Mouse (Mus musculus): ENCODE results near the gene Pcolce2.
"Not testable (repeated sequence)": the region's sequence is repeated elsewhere in the genome, so short reads cannot be mapped to it uniquely, and the experiment has no call there.

The Pcolce2 gene

DNA sequence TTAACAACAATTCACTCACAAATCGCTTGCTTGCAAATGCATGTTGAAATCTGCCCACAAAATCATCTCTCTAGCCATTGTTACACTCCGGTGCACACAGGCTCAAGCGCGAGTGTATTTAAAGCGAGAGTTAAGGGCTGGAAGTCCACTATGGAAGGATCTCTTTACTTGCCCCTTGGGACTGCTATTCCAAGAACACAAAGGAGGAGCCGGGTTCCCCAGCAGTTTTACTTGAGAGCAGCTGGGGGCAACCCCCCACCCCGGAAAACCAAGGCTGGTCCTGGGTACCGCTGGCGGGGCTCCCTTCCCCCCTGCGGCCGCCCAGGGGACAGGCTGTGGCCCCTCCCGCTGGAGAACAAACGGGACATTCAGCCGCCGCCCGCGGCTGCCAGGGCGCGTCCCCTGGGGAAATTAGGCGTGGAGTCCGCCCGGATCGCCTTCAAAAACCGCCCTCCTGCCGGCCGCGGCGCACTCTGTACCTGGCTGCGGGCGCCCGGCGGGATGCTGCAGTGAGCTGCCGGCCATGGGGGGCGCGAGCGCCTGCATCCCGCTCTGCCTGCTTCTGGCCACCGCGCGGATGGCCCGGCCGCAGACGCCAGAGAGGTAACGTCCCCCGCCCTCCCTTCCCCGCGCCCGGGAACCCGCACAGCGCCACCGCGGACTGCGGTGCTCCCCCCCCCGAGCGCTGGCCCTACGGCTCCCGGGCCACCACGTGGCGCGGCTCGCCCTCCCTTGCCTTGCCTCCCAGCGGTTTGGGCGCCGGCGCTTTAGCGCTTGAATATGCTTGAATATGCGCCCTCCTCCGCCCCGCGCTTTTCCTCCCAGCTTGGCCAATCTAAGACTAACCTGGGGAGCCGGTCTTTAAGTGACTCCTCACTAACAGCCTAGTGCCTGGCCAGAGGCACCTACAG lies at the start of gene Pcolce2:
Gene Pcolce2 (plus strand): TSS at position 331 of the 911 bp plus-strand sequence.
- DNase-seq (ENCODE audit: low spot score), result peak; percentile 79

GRCm38 (mm10) chr9:95588070-95588469 lies 49.3 kb upstream of the Pcolce2 start:
- no peak for DNase-seq (ENCODE audit: low spot score)

DNA sequence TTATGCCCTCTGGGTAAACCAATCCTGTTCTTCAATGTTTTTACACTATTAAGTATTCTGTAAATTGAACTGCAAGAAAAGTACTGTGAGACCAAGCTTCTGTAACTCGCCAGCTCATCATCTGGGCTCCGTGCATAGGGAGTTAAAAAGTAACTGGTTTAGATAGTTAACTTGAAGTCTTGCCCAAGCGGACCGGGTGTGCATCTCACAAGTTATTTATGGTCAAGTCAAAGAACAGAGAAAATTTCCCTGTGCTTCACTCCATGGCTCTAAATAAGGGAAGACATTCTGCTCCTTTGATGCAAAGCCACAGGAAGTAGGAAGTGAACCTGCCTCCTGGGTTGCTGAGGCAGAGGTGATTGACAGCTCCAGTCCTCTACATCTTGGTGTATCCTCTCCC lies 43.1 kb upstream of the Pcolce2 start:
- DNase-seq (ENCODE audit: low spot score), result no peak

GRCm38 (mm10) chr9:95597466-95598178 lies 39.8 kb upstream of the Pcolce2 start:
- DNase-seq (ENCODE audit: low spot score), result no peak

DNA sequence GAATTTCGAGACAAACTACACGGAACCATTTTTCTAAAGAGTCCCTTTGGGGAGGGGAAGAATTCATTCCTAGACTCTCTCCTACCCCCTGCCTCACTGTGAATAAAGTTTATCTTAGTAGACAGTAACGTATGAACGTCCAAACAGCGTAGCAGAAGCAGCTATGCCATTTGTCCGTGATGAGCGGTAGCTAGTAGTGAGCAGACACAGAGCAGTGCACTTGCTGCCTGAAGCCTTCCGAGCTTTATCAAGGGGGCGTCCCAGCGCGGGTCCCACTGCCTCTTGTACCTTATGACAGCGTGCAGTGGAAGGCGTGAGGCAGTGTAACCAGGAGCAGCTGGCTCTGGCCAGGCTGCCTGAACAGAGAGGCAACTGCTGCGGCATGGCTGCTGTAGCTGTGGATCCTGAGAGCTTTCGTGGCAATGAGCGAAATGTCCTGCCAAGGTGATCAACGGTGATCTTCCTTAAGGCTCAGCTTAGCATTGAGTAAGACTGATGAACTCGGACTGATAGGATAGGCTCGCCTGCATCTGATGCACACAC lies 39.2 kb upstream of the Pcolce2 start:
- peak; percentile 20 for DNase-seq (ENCODE audit: low spot score)

DNA sequence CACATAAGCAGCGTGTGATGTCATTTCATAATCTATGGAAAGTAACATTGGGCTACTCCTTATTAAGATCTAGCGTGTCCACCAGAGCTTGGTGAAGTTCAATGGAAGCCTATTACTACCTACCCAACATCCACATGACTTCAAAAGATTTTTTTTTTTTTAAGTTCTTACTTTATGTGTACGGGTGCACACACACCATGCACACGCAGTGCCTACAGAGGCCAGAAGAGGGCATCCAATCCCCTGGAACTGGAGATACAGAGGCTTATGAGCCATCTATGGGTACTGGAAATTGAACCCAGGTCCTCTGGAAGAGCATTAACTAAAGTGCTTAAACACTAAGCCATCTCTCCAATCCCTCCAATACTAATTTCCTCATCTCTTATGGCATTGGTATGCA lies 38.0 kb upstream of the Pcolce2 start:
- peak; percentile 17 for DNase-seq (ENCODE audit: low spot score)

DNA sequence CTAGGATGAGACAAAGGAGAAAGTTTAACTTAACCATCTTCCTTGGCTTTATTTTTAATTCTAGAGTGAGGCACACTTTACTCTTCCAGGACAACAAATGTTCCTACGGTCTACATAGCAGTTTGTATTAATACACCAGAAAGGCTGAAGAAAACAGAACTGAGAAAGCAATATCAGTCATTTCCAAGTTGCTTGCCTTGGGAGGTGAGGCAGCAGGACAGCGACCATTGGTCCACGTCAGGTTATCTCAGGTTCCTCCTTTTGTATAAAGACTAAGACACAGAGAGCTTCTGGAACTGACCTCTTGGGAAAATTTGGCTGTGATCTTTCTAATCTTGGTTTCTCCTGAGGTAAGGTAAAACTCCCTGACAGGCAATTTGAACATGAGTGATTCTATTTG lies 34.6 kb upstream of the Pcolce2 start:
- DNase-seq (ENCODE audit: low spot score), result no peak

GRCm38 (mm10) chr9:95603316-95603715 lies 34.1 kb upstream of the Pcolce2 start:
- DNase-seq (ENCODE audit: low spot score), result no peak

GRCm38 (mm10) chr9:95607196-95607595 lies 30.2 kb upstream of the Pcolce2 start:
- no peak for DNase-seq (ENCODE audit: low spot score)

DNA sequence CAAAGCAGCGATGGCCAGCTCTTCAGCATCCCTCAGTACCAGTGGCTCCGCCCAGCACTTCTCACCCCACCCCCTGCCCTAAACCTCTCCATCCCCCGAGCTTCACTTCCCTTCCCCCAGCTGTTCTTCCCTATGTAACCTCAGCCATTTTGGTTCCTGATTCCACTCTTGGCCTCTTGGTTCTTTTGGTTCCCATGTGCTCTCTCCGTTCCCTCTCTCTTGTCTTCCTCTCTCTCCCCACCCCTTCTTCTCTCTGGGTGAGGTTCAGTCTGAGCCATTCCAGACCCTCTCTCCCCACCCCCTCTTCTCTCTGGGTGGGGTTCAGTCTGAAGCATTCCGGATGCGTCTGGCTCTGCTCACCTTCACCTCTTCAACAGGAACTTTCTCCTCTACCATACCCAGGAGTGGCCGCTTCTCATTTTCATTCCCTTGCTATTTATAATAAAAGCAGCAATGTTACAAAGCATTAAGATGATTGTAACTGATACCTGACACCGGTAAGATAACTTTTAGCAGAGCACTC lies 25.1 kb upstream of the Pcolce2 start:
- DNase-seq (ENCODE audit: low spot score), result no peak

DNA sequence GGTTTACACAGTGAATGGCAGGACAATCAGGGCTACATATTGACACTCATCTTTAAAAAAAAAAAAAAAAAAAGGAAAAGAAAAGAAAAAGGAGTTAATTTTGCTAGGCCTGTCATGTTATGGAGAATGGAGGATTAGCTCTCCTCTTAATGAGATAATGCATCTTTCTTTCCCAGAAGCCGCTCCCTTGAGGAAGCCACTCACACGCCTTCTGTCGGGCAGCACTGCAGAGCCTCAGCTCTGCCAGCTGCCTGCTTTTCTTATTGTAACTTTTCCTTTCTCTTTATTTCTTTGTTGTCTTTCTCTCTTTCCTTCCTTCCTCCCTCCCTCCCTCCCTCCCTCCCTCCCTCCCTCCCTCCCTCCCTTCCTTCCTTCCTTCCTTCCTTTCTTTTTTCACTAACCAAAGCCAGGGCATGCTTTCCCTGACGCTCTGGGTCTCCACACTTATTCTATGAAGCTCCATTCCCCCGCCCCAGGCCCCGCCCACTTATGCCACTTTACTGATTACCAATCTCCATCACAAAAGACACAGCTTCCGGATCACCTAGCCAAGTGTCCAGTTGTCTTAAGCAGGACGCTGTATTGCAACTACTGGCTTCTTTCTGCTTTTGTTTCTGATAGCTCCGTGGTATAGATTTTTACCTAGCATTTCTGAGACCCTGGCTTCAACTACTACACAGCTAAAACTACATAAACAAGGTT lies 23.8 kb upstream of the Pcolce2 start:
- peak; percentile 44 for DNase-seq (ENCODE audit: low spot score)

DNA sequence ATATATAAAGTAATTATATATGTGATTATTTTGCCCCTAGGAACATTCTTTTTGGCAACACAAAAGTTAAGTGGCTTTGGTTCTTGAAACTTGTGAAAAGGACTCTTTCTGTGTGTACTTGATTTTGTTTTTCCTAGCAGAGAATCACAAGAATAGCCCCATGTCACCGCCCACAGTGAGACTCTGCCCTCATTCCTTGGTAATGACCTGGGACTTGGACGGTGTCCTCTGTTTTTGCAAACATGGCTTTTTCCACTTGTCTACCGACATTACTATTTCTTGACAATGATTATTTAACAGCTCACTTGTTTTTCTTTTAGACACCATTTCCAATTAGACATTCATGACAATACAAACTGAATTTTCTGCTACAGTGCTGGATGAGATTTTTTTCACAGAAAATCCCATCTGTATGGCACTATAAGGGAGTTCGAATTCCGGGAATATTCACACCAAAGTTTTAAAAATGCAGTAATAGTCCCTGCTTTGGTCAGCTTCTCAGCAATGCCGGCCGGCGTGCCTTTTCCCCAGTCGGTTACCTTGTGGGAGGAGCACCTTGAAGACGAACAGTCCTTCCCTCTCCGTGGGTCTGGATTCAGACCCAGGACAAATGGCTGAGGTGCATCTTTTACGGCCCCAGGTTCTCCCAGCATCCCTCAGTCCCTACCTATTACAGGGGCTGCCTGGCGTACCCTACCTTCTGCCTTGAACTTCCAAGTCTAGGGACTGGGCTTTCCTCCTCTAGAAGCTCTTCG lies 22.4 kb upstream of the Pcolce2 start:
- DNase-seq (ENCODE audit: low spot score), result no peak

DNA sequence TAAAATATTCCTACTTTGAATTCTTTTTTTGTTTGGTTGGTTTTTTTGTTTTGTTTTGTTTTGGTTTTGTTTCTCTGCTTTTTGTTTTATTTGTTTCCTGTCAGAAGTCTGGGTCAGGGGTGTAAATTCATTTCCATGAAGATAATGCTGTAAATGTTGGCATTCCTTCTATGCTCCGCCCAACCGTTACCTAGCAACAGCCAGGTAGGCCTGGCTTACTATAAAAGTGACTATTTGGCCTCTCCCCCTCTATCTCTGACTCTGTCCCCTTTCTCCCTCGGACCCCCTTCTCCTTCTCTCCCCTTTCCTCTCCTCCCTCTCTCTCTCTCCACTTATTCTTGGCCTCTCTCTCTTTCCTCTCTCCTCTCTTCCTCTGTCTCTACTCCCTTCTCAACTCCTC lies 21.4 kb upstream of the Pcolce2 start:
- DNase-seq (ENCODE audit: low spot score), result no peak

GRCm38 (mm10) chr9:95618572-95618971 lies 18.8 kb upstream of the Pcolce2 start:
- DNase-seq (ENCODE audit: low spot score), result no peak

- no peak for DNase-seq (ENCODE audit: low spot score)
Observed at GRCm38 (mm10) chr9:95624072-95624471, 13.3 kb upstream of the Pcolce2 start.

GRCm38 (mm10) chr9:95628439-95628948 lies 8.9 kb upstream of the Pcolce2 start:
- no peak for DNase-seq (ENCODE audit: low spot score)

GRCm38 (mm10) chr9:95629561-95629960 lies 7.8 kb upstream of the Pcolce2 start:
- not testable (repeated sequence) for DNase-seq (ENCODE audit: low spot score)

- peak; percentile 7 for DNase-seq (ENCODE audit: low spot score)
Observed at GRCm38 (mm10) chr9:95636395-95636794, 1.0 kb upstream of the Pcolce2 start.

DNA sequence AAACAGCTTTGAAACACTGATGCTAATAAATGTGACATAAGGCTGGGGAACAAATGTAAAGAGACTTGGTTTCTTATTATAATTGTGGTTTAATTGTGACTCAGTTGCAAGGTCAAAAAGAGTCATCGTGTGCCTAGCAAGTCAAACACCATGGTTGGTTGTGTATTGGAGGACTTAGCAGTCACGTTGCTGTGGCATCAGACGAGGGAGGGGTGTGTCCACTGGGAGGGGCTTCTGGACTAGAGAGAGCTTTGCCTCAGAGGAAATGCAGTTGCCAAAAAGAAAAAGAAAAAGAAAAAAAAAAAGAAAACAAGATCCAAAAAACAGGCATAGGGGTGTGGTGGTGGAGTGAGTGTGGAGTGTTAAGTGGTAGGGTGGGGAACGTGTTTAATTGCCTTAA lies 2.5 kb downstream of the Pcolce2 start:
- DNase-seq (ENCODE audit: low spot score), result no peak

- no peak for DNase-seq (ENCODE audit: low spot score)
Observed at GRCm38 (mm10) chr9:95645926-95646325, 8.5 kb downstream of the Pcolce2 start.

DNA sequence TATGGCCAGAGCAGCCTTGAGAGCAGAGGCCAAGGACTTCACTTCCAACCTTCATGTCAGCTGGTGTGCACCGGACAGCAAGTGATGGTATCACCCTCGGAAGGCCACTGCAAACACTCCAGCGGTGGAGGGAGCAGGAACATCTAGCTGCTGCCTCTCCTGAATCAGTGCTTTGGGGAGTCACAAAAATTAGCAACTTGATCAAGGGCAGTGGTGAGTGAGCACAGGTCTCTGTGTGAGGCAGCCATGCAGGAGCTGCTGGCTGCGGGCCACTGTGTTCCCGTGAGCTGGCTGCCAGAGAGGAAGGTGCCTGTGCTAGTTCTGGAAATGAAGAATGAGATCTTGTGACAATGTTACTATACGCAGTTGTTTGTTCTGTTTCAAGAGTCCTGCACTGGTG lies 16.0 kb downstream of the Pcolce2 start:
- no peak for DNase-seq (ENCODE audit: low spot score)

All from embryo, embryonic 10.5 days (tissue).